Mouse (Mus musculus) urinary bladder, postnatal 25 days (tissue): ENCODE results near the gene Pilrb2.

Experiments
- DNase-seq: peaks from one replicate; pipeline ENCODE4 v3.0.0; 2022; ENCODE audit warnings: low spot score

Gene Pilrb2

GRCm38 (mm10) chr5:137833500-137833899 is 38.1 kb downstream of the Pilrb2 start:
- no peak for DNase-seq

- DNase-seq: no peak
Observed at GRCm38 (mm10) chr5:137831506-137831905, 40.1 kb downstream of the Pilrb2 start.

GRCm38 (mm10) chr5:137831106-137831505 is 40.5 kb downstream of the Pilrb2 start:
- DNase-seq: no peak

- no peak for DNase-seq
Observed at GRCm38 (mm10) chr5:137830238-137830637, 41.4 kb downstream of the Pilrb2 start.

GRCm38 (mm10) chr5:137828694-137829093 is 42.9 kb downstream of the Pilrb2 start:
- DNase-seq: no peak

GRCm38 (mm10) chr5:137826421-137826820 is 45.2 kb downstream of the Pilrb2 start:
- DNase-seq: no peak

GRCm38 (mm10) chr5:137825971-137826370 is 45.6 kb downstream of the Pilrb2 start:
- no peak for DNase-seq

- DNase-seq: no peak
Observed at GRCm38 (mm10) chr5:137825030-137825429, 46.6 kb downstream of the Pilrb2 start.

GRCm38 (mm10) chr5:137823455-137824045 is 48.1 kb downstream of the Pilrb2 start:
- no peak for DNase-seq

GRCm38 (mm10) chr5:137822602-137823001 is 49.0 kb downstream of the Pilrb2 start:
- DNase-seq: no peak

- DNase-seq: no peak
Observed at GRCm38 (mm10) chr5:137822126-137822525, 49.5 kb downstream of the Pilrb2 start.

GRCm38 (mm10) chr5:137817466-137818222 is 54.0 kb downstream of the Pilrb2 start:
- DNase-seq: no peak
